Mouse (Mus musculus): ENCODE data around the gene Cd200.

- TF ChIP-seq GATA1 (IDR thresholded peaks at IDR 0.05; ENCODE audit: low read length), result no peak
- TF ChIP-seq TAL1 (IDR thresholded peaks at IDR 0.05; ENCODE audit: low read length), result no peak
Observed at GRCm38 (mm10) chr16:45390286-45390956, 18.4 kb downstream of the Cd200 start.
